Mouse (Mus musculus) embryo, embryonic 10 days (tissue): ENCODE measurements around the gene Ly6g6d.
"Not testable (repeated sequence)": the region's sequence is repeated elsewhere in the genome, so short reads cannot be mapped to it uniquely, and the experiment has no call there.

Experiments used
- DNase-seq: peaks from one replicate; pipeline ENCODE4 v3.0.0-alpha.2; 2015; ENCODE audit warnings: low spot score

Gene Ly6g6d

DNA sequence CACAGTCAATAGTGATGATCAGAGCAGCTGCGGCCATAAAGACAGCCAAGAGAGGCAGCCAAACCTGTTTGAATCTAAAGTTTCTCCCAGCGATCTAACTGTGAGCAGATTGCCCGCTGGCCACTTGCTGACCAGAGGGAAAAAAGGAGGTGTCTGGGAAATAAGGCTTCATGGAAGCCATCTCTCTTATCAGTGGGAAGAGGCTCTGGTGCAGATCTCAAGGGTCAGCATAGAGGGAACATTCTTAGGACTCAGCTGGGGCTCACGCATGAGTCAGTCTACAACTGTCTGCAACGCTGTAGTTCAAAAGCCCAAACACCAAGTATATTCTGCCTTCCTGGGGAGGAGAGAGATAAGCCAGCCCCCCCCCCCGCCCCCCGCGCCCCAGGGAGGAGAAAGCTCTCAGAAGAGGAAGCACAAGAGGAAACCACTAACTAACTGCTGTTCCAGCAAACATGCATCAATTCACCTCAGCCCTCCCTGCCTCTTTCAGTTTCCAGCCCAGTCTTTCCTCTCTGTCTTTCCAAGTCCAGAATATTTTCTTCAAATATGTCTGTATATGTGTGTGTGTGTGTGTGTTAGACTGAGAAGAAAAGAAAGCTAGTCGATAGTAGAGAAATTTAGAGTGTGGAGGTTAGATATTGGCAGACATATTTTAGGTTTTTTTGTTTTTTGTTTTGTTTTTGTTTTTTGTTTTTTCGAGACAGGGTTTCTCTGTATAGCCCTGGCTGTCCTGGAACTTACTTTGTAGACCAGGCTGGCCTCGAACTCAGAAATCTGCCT lies 29.5 kb downstream of the Ly6g6d start:
- peak; percentile 43 for DNase-seq

DNA sequence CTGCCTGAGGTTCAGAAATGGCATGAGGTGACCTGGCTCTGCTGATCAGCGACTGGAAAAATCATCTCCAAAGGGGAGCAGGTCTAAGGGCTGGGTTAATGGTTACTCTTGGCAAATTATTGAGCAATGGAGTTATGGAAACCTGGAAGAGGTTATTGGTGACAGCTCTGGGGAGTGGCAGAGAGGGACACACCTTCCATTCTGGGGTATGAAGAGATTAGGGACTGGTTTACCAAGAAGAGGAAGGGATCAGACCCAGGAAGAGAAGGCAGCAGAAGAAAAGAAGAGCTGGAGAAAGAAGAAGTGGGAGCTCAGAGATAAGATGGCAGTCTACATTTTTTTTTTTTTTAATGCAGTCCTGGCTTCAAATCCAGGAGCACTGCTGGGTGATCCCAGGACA lies 30.2 kb downstream of the Ly6g6d start:
- no peak for DNase-seq

DNA sequence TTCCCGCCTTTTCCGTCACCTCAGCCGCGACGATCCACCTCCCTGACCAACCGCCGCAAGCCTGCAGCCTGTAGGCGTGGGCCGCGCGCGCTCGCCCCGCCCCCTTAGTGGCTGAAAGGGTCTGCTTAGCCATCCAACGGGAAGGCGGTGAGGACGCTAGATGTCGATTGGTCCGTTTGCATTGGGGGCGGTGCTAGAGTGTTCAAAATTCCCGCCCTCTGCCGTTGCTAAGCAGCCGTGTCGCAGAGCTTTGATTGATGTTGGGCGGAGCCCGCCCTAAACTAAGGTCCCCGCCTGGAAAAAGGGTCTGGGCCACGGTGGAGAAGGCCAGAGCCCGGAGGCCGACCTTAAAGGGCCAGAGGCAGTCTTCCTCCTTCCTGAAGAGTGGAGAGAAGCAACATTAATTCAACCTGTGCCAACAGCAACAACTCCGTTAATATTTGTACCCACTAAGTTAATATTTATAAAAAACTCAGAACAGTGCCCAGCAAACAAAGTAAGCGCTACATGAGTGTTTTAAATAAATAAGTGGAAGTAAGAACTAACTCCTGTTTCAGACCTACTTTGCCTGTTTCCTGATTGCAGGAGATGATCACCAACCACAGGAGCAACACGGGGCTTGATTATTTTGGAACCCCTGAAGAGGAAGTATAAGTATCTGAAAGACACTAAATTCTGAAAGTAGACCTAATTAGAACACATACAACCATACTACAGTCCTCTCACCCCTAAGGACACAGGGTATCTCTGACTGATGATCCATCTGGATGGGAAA lies 31.0 kb downstream of the Ly6g6d start, which contains the start of gene Msh5:
Msh5 (minus strand) TSS at position 65 of the 775 bp plus-strand sequence.
- DNase-seq, result peak; percentile 100

DNA sequence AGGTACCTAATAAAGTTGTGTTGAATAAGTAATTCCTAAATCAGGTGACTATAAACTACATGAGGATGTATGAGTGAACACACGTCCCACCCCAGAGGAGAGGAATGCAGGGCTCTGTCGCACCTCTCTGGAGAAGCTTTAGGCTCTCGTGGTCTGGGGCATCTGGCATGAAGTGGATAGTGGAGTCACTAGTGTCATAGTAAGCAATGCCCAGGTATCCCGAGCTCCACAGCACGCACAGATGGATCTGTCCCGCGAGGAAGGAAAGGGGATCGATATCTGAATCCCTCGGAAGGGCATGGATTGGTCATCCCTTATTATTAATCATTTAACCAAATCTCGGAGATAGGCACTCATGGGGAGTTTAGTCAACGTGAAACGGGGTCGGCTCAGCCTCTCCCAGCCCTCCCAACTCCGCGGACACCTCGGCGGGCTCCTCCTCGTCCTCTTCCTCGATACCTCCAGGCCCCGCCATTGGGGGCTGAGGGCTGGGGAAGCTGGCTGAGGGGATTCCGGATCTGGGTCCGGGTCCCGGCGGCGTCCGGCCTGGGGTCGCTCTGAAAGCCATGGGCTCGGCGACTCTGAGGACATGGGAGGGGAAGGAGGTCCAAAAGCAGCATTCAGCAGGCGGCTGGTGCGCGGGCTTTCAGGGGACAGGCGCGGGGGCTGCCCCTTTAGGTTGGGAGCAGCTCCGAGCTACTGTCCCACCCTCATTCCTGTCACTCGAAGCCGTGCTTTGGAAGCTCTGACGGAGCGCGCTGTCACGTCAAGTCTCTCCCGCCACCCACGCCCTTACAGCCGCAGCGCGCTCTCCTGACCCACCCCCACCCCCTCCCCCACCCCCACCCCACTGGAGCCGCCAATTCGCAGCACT lies 31.8 kb downstream of the Ly6g6d start:
- peak; percentile 33 for DNase-seq

DNA sequence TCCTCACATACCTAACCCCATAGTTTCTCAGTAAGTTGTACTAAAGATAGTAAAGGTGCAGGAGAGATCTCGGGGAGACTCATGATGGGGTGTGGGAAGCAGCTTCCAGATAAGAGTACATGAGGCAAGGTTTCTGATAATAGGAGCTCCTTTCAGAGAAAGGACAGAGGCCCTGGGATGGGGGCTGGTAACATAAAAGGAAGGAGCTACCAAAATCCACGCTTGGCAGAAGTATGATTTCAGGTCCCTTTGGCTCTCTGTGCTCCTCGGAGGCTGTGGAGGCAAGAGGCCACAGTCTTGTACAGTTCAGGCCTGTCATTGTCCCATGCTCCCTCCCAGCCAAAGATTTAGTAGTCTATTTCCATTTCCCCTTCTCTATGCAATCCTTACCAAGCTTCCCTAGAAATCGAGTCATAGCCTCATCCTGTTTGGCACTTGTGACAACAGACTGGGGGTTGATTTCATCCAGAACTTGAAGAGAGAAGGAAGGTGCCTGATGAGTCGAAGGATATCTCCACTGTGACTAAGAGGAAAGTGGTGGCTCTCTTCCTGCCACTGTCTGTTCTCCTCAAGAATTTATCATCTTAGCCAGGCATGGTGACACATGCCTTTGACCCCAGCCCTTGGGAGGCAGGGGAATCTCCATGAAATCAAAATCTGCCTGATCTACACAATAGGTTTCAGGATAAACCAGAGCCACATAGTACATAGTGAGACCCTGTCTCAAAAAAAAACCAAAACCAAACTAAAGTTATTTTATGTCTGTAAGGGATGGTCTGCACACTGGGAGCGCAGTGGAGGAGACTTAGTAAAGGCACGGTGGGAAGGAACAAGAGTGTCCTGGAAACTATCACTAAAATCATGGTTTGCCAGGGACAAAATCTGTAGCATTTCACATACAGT lies 32.7 kb downstream of the Ly6g6d start:
- DNase-seq, result no peak

DNA sequence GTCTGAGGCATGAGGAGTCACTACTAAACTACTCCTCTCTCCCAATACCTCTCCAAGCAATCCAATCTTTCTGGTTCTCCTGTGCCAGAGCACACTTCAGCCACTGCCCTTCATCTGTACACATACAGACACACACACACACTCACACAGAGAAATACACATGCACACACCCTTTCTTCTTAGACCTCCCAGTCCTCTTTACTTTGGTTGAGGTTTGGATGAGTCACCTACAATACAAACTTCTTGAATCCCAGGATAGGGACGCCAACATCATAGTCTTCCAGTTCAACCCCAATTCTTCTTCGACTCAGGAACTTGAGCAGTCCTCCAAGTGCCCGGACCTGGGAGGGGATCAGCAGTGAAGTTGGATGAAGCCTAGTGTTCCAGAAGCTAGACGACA lies 34.1 kb downstream of the Ly6g6d start:
- no peak for DNase-seq

DNA sequence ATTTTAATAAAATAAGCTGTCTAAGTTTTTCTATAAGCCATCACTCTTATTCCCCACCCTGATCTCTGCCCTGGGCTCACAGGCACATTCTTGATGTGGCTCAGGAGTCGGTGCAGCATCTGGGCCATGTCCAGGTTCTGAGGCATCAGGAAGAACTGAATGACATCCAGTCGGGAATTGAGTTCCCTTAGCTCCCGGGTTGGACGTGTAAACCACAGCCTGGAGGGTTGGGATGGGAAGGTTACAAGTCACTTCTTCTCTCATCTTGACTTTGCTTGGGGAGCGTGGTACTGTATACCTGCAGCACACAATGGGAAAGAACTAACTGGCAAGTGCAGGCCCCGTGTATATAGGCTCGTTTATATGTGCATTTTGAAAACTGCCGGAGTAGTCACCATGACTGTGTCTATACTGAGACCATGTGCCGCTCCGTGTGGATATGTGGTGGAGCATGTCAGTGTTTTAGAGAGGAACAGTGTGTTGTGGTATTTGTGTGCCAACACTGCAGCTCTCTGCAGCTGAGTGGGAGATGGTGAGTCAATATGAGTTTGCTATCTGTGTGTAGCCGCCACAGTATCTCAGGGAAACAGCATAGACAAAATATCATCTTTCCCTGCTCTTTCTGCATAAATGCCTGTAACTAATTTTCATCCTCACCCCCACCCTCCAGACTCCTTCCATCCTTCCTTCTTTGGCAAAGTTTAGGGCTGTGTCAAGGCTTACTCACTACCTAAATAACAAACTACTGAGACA lies 38.6 kb downstream of the Ly6g6d start:
- DNase-seq, result no peak

DNA sequence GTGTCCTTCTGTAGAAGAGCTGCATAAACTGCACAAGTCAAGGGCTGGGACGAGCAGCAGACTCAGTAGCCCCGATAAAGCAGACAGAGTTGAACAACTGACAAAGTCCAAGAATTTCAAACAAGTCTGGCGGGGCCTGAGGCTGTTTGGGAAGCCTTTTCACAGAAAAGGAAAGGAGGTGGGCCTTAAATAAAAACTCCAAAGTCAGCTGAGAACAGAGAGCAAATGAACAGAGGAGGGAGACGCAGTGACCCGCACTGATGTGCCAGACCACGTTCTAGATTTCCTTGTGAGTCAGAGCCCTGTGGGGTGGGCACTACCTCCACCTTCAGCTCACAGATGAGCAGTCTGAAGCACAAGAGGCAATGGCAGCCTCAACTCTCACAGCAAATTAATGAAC lies 43.0 kb downstream of the Ly6g6d start:
- DNase-seq, result no peak

DNA sequence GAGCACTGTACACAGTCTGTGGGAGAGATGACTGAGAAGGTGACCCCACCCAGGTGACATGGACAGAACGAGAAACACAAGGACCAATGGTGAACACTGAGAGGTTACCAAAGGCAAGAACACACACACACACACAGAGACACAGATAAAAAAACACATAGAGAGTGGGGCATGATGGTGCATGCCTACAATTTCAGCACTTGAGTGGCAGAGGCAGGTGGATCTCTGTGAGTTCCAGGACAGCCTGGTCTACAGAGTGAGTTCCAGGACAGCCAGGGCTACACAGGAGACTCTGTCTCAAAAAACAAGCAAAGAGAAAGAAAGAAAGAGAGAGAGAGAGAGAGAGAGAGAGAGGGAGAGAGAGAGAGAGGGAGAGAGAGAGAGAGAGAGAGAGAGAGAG lies 44.2 kb downstream of the Ly6g6d start:
- DNase-seq, result not testable (repeated sequence)

DNA sequence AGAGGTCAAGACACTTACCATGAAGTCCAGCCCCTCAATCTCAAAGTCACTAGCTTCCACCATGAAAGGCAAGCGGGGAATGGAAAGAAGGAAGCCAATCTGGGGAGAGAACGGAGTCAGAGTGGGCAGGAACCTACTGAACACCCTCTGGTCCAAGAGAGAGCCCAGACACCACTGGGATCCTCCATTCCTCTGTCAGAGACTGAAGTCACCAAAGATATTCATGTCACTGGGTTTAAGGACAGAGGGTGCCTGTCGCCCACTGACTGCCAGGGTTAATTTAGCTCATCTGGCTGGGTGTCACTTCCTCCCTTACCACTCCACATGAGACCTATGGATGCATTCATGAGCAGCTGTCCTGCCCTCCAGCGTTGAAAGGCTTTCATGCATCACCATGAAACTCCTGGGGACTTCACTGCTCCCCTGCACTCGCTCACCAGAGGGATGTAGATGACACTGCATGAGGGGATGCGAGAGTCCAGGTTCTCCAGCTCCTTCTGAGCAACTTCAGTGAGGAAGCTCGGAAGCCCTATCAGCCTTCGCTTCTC lies 45.5 kb downstream of the Ly6g6d start:
- no peak for DNase-seq

DNA sequence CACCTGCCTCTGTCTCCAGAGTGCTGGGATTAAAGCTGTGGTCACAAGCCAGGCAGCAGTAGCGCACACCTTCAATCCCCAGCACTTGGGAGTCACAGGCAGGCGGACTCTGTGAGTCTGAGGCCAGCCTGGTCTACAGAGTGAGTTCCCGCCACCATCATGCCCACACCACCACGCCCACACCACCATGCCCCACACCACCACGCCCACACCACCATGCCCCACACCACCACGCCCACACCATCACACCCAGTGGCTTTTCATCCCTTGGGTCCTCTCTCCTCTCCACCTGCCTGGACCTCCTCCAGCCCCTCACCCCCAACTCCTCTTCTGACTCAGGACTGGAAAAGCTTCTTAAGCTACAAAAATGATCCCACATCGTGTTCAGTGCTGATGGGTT lies 46.0 kb downstream of the Ly6g6d start:
- DNase-seq, result no peak

DNA sequence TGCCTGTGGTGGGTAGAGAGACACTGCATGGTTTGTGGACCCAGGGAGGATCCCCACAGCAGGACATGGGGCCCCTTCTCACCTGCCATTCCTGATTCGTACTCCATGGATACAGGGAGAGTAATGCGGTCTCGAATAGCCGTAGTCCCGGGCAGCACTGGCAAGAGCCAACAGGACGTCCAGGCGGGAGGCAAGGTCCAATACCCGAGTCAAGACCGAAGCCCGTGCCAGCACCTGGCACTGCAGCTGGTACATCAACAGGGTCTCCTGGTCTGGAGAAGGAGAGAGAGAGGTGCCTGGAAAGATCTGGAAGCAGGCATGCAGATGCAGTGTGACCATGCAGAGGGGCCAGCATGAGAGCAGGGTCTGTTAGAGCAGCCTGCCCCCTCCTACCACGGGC lies 46.6 kb downstream of the Ly6g6d start:
- DNase-seq, result no peak

DNA sequence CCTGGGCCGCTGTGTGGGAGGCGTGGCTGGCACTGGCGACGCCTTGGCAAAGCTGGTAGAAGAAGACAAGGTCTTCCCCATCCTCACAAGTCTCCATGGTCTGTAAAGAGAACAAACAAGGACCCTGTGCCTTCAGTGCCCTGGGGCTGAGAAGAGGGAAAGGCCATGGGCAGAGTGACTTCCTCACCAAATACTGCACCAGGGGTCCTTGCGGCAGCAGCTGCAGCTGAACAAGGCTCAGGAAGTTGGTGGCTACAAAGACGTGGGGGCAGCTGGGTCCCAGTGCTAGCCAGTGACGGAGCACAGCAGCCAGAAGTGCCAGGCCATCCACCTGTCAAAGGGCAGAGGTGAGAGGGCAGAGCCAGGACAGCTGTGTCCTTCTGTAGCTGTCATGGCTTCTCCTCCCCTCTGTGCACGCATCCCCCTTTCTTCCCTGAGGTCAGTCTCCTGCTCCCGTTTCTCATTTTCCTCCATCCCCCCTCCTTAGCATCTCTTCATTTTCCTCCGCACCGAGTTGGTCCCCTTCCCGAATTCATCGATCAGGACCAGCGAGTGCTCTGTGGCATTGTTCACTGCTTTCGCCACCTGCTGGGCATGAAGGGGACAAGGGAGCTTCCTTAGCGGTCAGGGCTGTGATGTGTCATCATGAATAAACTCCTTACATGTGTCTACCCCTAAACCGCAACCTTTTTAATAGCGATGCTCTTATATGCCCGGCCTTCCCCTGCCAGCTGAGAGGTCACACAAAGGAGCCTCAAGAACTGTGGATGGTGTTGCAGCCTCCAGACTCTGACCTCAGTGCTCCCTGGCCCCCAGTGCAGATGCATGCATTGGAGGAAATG lies 48.0 kb downstream of the Ly6g6d start:
- peak; percentile 77 for DNase-seq

DNA sequence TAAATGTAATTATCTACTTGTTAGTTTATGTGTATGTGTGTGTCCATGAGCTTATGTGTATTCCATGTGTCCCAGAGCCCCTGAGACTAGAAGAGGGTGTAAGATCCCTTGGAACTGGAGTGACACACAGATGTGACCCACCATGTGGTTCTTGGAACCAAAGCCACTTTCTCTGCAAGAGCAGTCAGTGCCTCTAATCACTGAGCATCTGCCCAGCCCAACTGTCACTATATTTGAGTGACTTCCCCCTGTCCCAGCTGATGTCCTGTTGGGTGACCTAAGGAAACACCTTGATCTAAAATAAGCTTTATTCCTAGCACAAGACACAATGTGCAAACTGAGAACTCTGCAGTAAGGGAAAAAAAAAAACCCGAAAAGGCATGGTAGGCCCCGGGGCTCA lies 49.5 kb downstream of the Ly6g6d start:
- DNase-seq, result no peak

DNA sequence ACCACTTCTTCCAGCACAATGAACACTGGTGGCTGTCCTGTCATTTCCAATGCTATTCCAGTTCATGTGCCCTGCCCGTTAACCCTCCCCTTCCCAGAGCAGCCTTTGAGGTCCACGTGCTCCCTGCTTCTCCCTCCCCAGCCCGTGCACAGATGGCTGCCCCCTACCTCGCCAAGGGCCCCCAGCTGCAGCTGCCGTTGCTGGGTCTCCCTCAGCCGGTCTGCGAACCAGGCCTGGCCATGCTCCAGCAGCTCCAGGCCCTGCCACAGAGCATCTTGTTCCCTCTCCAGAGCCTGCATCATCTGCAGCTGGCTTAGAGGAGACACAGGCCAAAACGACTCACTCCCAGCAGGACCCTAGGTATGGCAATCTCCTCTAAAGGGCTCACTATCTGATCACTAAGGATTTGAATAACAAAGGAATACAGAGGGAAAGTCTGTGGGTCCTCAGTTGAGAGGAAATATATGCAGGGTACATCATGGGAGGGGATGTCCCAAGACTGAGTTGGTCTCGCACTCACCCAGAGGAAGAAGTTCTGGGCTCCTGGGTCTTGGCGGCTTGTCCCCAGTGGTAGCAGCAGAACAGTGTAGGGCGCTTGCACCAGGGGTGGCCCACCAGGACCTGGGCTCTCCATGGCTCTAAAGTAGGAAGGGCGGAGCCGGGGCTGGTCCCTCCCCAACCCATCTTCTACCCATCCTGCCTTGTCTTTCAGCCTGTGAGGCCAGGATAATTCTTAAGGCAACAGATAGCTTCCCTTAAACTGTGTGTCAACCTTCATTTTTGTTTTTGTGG lies 50.4 kb downstream of the Ly6g6d start, which contains the start of gene Sapcd1:
Sapcd1 (minus strand) TSS at position 740 of the 792 bp plus-strand sequence.
- DNase-seq, result no peak

DNA sequence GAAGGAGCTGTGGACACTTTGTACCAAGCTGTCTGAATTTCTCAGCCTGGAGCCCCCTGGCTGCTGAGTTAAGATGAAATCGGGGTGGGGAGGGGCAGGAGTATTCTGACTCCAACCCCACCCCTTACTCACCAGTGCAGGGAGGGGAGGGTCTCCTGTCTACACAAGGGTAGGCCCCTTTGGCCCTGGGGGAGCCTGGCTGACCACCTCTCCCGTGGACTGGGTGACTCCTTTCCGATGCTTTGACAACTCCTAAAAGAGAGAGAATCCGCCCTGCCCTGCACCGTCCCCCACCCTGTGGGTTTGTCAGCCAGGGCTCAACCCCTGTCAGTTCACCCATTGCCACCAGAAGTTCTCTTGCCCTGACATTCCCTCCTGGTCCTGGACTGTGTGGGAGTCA lies 51.7 kb downstream of the Ly6g6d start:
- no peak for DNase-seq

DNA sequence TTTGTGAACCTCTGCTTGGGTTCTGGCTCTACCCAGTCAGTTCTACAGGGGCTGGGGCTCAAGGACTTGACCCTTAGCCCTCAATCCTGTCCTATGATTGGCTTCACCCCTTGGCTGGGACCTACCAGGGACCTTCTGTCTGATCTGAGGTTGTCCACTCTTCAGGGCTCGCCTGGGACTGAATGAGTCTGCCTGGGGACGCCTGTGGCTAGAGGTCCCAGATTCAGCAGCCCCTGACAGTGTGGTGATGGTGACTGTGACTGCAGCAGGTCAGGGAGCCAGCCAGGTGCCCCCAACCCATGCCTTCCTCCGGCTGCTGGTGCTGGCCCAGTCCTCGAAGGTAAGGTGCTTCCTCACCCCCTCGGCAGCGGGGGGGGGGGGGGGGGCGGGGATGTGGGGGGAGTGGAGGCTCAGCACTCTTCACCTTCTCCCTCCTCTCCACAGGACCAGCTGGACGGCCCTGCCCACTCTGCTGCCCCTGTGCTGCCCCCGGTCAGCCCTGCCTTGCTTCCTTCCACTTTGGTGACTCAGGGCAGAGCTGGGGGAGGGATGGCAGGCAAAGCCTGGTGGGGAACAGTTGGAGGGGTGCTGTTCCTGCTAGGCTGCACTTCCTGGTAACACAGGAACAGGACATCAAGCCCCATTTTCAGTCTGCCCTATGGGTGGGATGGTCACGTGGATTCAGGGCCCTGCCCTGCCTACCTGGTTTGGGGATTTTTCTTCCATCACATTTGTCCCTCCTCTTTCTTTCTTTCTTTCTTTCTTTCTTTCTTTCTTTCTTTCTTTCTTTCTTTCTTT lies 53.0 kb downstream of the Ly6g6d start:
- no peak for DNase-seq

DNA sequence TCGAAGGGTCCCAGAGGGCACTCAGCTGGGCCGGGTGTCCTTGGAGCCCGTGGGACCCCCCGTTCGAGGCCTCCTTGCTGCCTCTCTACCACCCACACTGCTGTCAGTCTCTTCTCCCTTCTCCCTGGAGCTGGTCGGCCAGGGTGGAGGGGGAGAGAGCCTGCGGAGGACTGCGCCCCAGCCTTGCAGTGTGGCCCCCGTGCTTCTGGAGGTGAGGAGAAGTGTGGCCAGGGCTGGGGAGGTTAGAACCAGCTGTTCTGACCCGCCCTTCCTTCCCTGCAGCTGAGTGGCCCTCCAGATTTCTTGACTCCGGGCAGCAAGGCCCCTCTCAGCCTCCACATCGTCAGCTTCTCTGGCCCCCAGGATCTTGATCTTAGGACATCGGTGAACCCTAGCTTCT lies 53.6 kb downstream of the Ly6g6d start:
- no peak for DNase-seq
